Mouse (Mus musculus) kidney, adult 9 months (tissue): ENCODE measurements around the gene Cldn34c4.

ENCODE experiments used
- DNase-seq: peaks from one replicate; pipeline ENCODE4 v3.0.0; 2022

The Cldn34c4 gene

GRCm38 (mm10) chrX:127736454-127736853, at the start of gene Cldn34c4:
Gene Cldn34c4, minus strand, starts transcription at chrX:127736554.
- DNase-seq: peak; percentile 3

GRCm38 (mm10) chrX:127747062-127747461, 10.7 kb upstream of the Cldn34c4 start:
- no peak for DNase-seq
